Mouse (Mus musculus): ENCODE results near the gene Tomm5.

- TF ChIP-seq POLR2A (IDR thresholded peaks at IDR 0.05; ENCODE audit: low read depth, low read length) (no peak), CTCF (IDR thresholded peaks at IDR 0.05; ENCODE audit: extremely low read depth, insufficient read length, insufficient replicate concordance, low read depth, low read length) (no peak)
These were observed 34.4 kb downstream of the Tomm5 start for GRCm38 (mm10) chr4:45073544-45073943.

Data from small intestine, adult 2 months (tissue).